Mouse (Mus musculus) stomach, embryonic 14.5 days (tissue): Measurements from ENCODE around the gene Tspan5. TPM values are rescaled to one million over a fixed set of nuclear protein-coding genes. Genes with fewer than 3 reads are reported as not detected.

Source experiments
- ATAC-seq: fragments of 200-750 bp; cut with Nextera tagmentation; 2 replicates; pipeline ENCODE4 v1.8.0; 2017; ENCODE audit warnings: low read depth, moderate TSS enrichment; ENCODE audit not compliant: insufficient number of reproducible peaks, insufficient read depth, low FRiP score
- H3K27ac ChIP-seq: fragments of 300-500 bp; sonication (generic); 2 replicates; pipeline ENCODE4 v1.5.1; 2014; ENCODE audit warnings: mild to moderate bottlenecking, low read length, moderate library complexity, mixed read lengths
- H3K27me3 ChIP-seq: fragments of 300-500 bp; sonication (generic); 2 replicates; pipeline ENCODE4 v1.6.1; 2014; ENCODE audit warnings: low read length, control low read depth, mixed read lengths; ENCODE audit not compliant: control insufficient read depth, insufficient read depth
- H3K36me3 ChIP-seq: fragments of 300-500 bp; sonication (generic); 2 replicates; pipeline ENCODE4 v1.6.1; 2014; ENCODE audit warnings: mild to moderate bottlenecking, control low read depth, low read length, moderate library complexity, mixed read lengths; ENCODE audit not compliant: control insufficient read depth, insufficient read depth
- H3K4me1 ChIP-seq: fragments of 300-500 bp; sonication (generic); 2 replicates; pipeline ENCODE4 v1.6.1; 2014; ENCODE audit warnings: low read length, control low read depth, mixed read lengths; ENCODE audit not compliant: control insufficient read depth, insufficient read depth
- H3K4me2 ChIP-seq: fragments of 300-500 bp; sonication (generic); replicated peaks from 2 replicates; pipeline ENCODE4 v1.6.1; 2014; ENCODE audit warnings: low read depth, low read length, control low read depth
- H3K4me3 ChIP-seq: fragments of 300-500 bp; sonication (generic); 2 replicates; pipeline ENCODE4 v1.5.1; 2014; ENCODE audit warnings: low read depth, low read length, control low read depth
- H3K9ac ChIP-seq: fragments of 300-500 bp; sonication (generic); replicated peaks from 2 replicates; pipeline ENCODE4 v1.6.1; 2014; ENCODE audit warnings: low read depth, mild to moderate bottlenecking, control low read depth, low read length, moderate library complexity, mixed read lengths
- H3K9me3 ChIP-seq: fragments of 300-500 bp; sonication (generic); 2 replicates; pipeline ENCODE4 v1.6.1; 2016; ENCODE audit warnings: low read depth, low read length, control low read depth; ENCODE audit not compliant: control insufficient read depth
- WGBS: fragments of 180-500 bp; shearing (Covaris S2); extraction: QIAGEN DNeasy Blood & Tissue Kit; methylation state at CpG from one replicate; pipeline ENCODE4 v1.1.7; 2014; 5-methylcytosine and 5-hydroxymethylcytosine counted together
- polyA plus RNA-seq: library from polyadenylated mRNA; unstranded; fragments of >200 nt; fragmentation: Nextera tagmentation; extraction: Ambion mirVana; gene quantifications from 2 replicates; pipeline ENCODE4 v1.2.1, GENCODE M21; 2014

Tspan5 gene
- polyA plus RNA-seq, 1 experiment from 2014 or later: 34.3 TPM

- Histone ChIP-seq H3K4me2 (no peak overlapping the region), H3K9ac (no peak overlapping the region), H3K4me1 (no peaks in the 10 kb centered on the region), H3K9me3 (no peaks in the 10 kb centered on the region), H3K27me3 (no peaks in the 10 kb centered on the region), H3K36me3 (no peaks in the 10 kb centered on the region), H3K4me3 (no peak overlapping the region), H3K27ac (no peak overlapping the region)
- ATAC-seq: no peak
- 81% methylated on average over 4 of the region's 4 CpGs for WGBS
Measured at GRCm38 (mm10) chr3:138918241-138918640, 176.2 kb downstream of the Tspan5 start.

- no peak overlapping the region for H3K27ac ChIP-seq
- H3K4me2 ChIP-seq: no peak overlapping the region
- H3K36me3 ChIP-seq: peaks cover 9% of the 10 kb centered on the region
- H3K9ac ChIP-seq: no peak overlapping the region
- ATAC-seq: no peak
- no peaks in the 10 kb centered on the region for H3K4me1 ChIP-seq
- no peak overlapping the region for H3K4me3 ChIP-seq
- H3K27me3 ChIP-seq: no peaks in the 10 kb centered on the region
- H3K9me3 ChIP-seq: no peaks in the 10 kb centered on the region
- 90% methylated on average over 8 of the region's 8 CpGs for WGBS
Measured at GRCm38 (mm10) chr3:138926161-138926560, 184.2 kb downstream of the Tspan5 start.

GRCm38 (mm10) chr3:138927437-138927836 lies 185.4 kb downstream of the Tspan5 start:
- no peaks in the 10 kb centered on the region for H3K27me3 ChIP-seq
- no peak overlapping the region for H3K4me3 ChIP-seq
- ATAC-seq: no peak
- H3K4me1 ChIP-seq: no peaks in the 10 kb centered on the region
- 95% methylated on average over 4 of the region's 4 CpGs for WGBS
- H3K27ac ChIP-seq: no peak overlapping the region
- H3K36me3 ChIP-seq: peaks cover 9% of the 10 kb centered on the region
- H3K9me3 ChIP-seq: no peaks in the 10 kb centered on the region
- H3K9ac ChIP-seq: no peak overlapping the region
- H3K4me2 ChIP-seq: no peak overlapping the region

DNA sequence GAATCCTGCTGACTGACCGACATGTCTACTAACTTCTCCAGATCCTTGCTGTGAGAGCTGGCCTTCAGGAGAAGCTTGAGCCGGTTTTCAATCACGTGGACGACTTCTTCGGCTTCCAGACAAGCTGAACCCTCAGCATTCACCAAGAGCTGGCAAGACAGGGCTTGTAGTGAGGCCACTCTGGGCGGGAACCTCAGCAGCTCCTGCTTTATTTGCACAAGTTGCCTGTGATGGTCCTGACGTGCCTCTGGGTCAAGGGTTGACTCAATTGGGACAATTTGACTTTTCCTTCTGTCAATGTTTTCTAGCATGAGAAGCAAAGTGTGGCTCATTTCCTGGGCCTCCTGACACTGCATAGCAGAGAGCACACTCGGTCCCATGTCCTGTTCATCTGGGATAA lies 194.8 kb downstream of the Tspan5 start:
- no peak for ATAC-seq
- 80% methylated on average over 8 of the region's 8 CpGs for WGBS

DNA sequence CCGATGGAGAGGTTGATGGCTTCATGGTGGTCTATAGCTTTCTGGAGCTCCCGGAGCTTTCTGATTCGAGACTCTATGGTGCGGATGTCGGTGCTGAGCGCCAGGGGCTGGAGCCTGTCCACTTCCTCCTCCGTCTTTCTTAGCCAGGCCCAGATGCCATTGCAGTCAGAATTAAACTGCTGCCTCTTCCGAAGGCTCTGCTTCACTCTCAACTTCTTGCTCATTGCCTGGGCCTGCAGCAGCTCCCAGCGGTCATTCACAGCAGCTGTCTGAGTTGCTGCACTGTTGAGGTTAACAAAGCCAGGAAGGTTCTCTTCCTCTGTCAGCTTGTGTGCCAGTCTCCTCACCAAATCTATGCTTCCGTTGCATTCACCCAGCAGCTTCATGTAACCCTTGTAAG lies 195.2 kb downstream of the Tspan5 start:
- H3K27ac ChIP-seq: no peak overlapping the region
- ATAC-seq: no peak
- WGBS: 95% methylated on average over 10 of the region's 10 CpGs

More for the DNA sequence above, 194.8 kb downstream of the Tspan5 start:
- H3K9me3 ChIP-seq: no peaks in the 10 kb centered on the region
- H3K27ac ChIP-seq: no peak overlapping the region
- H3K36me3 ChIP-seq: peaks cover 27% of the 10 kb centered on the region
- no peak overlapping the region for H3K4me2 ChIP-seq
- no peaks in the 10 kb centered on the region for H3K4me1 ChIP-seq
- no peak overlapping the region for H3K9ac ChIP-seq
- no peaks in the 10 kb centered on the region for H3K27me3 ChIP-seq
- H3K4me3 ChIP-seq: no peak overlapping the region

DNA sequence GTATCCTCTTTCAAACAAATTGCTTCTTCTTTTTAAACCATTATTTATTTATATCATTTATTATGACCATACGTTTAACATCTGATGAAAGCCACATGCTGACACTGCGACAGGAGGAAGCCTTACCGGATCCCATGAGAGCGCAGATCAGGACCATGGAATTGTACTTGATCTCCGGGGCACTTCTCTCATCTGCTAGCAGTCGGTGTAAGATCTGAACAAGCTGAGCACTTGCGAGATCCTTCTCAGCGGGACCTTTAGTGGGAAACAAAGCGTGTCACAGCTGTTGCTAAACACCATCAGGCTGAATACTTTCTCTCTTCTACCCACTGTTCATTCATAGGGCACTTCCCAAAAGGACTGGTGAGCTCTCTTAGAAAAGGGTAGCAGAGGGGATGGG lies 199.6 kb downstream of the Tspan5 start:
- 58% methylated on average over 9 of the region's 9 CpGs for whole genome bisulfite sequencing
- Histone ChIP-seq H3K4me3 (no peak overlapping the region), H3K27me3 (no peaks in the 10 kb centered on the region), H3K9ac (no peak overlapping the region), H3K36me3 (peaks cover 45% of the 10 kb centered on the region), H3K9me3 (no peaks in the 10 kb centered on the region), H3K4me1 (no peaks in the 10 kb centered on the region), H3K4me2 (no peak overlapping the region), H3K27ac (no peak overlapping the region)
- no peak for ATAC-seq

More for the DNA sequence above, 195.2 kb downstream of the Tspan5 start:
- H3K4me1 ChIP-seq: no peaks in the 10 kb centered on the region
- H3K27me3 ChIP-seq: no peaks in the 10 kb centered on the region
- no peaks in the 10 kb centered on the region for H3K9me3 ChIP-seq
- no peak overlapping the region for H3K9ac ChIP-seq
- H3K36me3 ChIP-seq: peaks cover 31% of the 10 kb centered on the region
- H3K4me2 ChIP-seq: no peak overlapping the region
- H3K4me3 ChIP-seq: no peak overlapping the region

DNA sequence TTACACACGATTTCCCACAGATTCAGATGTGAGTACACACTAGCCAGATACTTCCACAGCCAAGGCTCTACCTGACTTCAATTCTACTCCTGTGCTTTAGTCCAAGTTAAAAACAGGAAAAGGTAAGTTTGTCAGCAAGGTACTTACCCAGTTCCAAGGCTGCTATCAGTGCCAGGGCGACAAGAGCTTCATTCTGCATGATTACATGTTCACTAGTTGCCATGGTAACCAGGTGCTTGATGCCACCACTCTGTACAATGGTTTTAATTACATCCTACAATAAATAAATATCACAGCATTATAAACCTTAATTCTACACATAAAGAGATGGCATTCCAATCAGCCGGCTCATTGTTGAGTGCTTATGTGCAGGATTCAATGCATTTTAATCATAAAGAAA lies 203.5 kb downstream of the Tspan5 start:
- WGBS: 94% methylated on average over 3 of the region's 3 CpGs
- Histone ChIP-seq H3K4me3 (no peak overlapping the region), H3K9ac (no peak overlapping the region), H3K9me3 (no peaks in the 10 kb centered on the region), H3K4me1 (no peaks in the 10 kb centered on the region), H3K4me2 (no peak overlapping the region), H3K27ac (no peak overlapping the region), H3K27me3 (no peaks in the 10 kb centered on the region), H3K36me3 (peaks cover 23% of the 10 kb centered on the region; the same call in 1 of the 2 replicates)
- no peak for ATAC-seq

GRCm38 (mm10) chr3:138949081-138949480 lies 207.1 kb downstream of the Tspan5 start:
- no peaks in the 10 kb centered on the region for H3K9me3 ChIP-seq
- H3K4me1 ChIP-seq: no peaks in the 10 kb centered on the region
- no peak overlapping the region for H3K9ac ChIP-seq
- ATAC-seq: no peak
- WGBS: 95% methylated on average over 9 of the region's 9 CpGs
- no peak overlapping the region for H3K4me3 ChIP-seq
- no peaks in the 10 kb centered on the region for H3K27me3 ChIP-seq
- no peak overlapping the region for H3K27ac ChIP-seq
- peaks cover 15% of the 10 kb centered on the region; the same call in 1 of the 2 replicates for H3K36me3 ChIP-seq
- H3K4me2 ChIP-seq: no peak overlapping the region

- no peak overlapping the region for H3K4me2 ChIP-seq
- H3K4me3 ChIP-seq: no peak overlapping the region
- H3K27me3 ChIP-seq: no peaks in the 10 kb centered on the region
- WGBS: 92% methylated on average over 7 of the region's 7 CpGs
- H3K9me3 ChIP-seq: no peaks in the 10 kb centered on the region
- H3K27ac ChIP-seq: no peak overlapping the region
- H3K9ac ChIP-seq: no peak overlapping the region
- H3K36me3 ChIP-seq: peaks cover 17% of the 10 kb centered on the region; the same call in 1 of the 2 replicates
- no peaks in the 10 kb centered on the region for H3K4me1 ChIP-seq
- ATAC-seq: no peak
Measured at GRCm38 (mm10) chr3:138955220-138955619, 213.2 kb downstream of the Tspan5 start.
